Mouse (Mus musculus) cortical plate, adult 2 months (tissue): ENCODE measurements around the gene Ldhal6b.

Experiments used
- CTCF ChIP-seq: fragments of 200-500 bp; IDR thresholded peaks from 2 replicates; pipeline ENCODE4 v1.5.1; 2011; ENCODE audit warnings: mild to moderate bottlenecking, control low read depth, low read length; ENCODE audit not compliant: insufficient read depth; ENCODE audit errors: extremely low read depth
- POLR2A ChIP-seq: fragments of 200-500 bp; IDR thresholded peaks from 2 replicates; pipeline ENCODE4 v1.6.1; 2011; ENCODE audit warnings: mild to moderate bottlenecking, low read length, control low read depth; ENCODE audit not compliant: insufficient read depth; ENCODE audit errors: extremely low read depth

- TF ChIP-seq CTCF: no peak
- no peak for TF ChIP-seq POLR2A
These were observed 11.2 kb upstream of the Ldhal6b start for GRCm38 (mm10) chr17:5429772-5430133.
